Mouse (Mus musculus): ENCODE results near the gene Iqcg.

DNA sequence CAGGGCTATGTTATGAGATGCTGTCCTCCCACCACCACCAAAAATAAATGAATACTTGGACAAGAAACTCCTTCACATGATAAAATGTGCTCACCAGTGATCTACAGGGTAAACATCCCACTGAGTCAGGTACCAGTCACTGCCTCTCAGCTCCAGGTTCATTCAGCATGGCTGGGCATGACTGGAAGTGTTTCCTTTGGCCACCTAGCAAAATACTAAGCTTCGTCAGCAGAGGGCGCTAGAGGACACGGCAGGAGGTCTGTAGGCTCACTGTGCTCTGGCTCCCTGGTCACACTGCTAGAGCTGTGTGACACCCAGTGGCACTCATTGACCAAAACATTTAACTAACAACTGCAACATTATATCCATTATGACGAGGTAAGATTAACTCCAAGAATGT, 32.3 kb downstream of the Iqcg start:
- TF ChIP-seq GABPA (IDR thresholded peaks at IDR 0.05; ENCODE audit: low read depth, low read length) = no peak
- TF ChIP-seq GATA1 (IDR thresholded peaks at IDR 0.05; ENCODE audit: low read depth, low read length) = no peak
- TF ChIP-seq POLR2A (IDR thresholded peaks at IDR 0.05; ENCODE audit: control insufficient read depth in 1 of 2, insufficient read depth in 1 of 2, low read depth in 1 of 2, low read length in 2 of 2, poor library complexity in 1 of 2) = no peak
- TF ChIP-seq CTCF (IDR thresholded peaks at IDR 0.05 in 2 of 3, conservative IDR thresholded peaks at IDR 0.05 in 1 of 3; ENCODE audit: control insufficient read depth in 1 of 3, insufficient read depth in 1 of 3, low read depth in 2 of 3, low read length in 3 of 3, poor library complexity in 1 of 3, severe bottlenecking in 1 of 3) = peak; percentile 93 to 98 (median 97)
- TF ChIP-seq ELF1 (IDR thresholded peaks at IDR 0.05; ENCODE audit: low read depth, low read length) = no peak
- TF ChIP-seq ZC3H11A (IDR thresholded peaks at IDR 0.05; ENCODE audit: low read depth, low read length) = peak; percentile 67
- TF ChIP-seq KAT2A (conservative IDR thresholded peaks at IDR 0.05; ENCODE audit: low read depth, low read length) = no peak

All from MEL (cell line).